Mouse (Mus musculus) hindbrain, embryonic 10.5 days (tissue): ENCODE data around the gene Tmem229b. TPM values are rescaled to one million over a fixed set of nuclear protein-coding genes. Genes with fewer than 3 reads are reported as not detected.

Source experiments
- DNase-seq: peaks from one replicate; pipeline ENCODE4 v3.0.0-alpha.2; 2017; ENCODE audit warnings: low spot score
- H3K27ac ChIP-seq: fragments of 300-500 bp; sonication (generic); 2 replicates; pipeline ENCODE4 v1.5.1; 2016; ENCODE audit warnings: mild to moderate bottlenecking, moderate library complexity
- H3K27me3 ChIP-seq: fragments of 300-500 bp; sonication (generic); 2 replicates; pipeline ENCODE4 v1.6.1; 2016; ENCODE audit warnings: mild to moderate bottlenecking; ENCODE audit not compliant: poor library complexity, insufficient read depth, severe bottlenecking
- H3K36me3 ChIP-seq: fragments of 300-500 bp; sonication (generic); 2 replicates; pipeline ENCODE4 v1.6.1; 2016; ENCODE audit warnings: mild to moderate bottlenecking, moderate library complexity
- H3K4me1 ChIP-seq: fragments of 300-500 bp; sonication (generic); replicated peaks from 2 replicates; pipeline ENCODE4 v1.6.1; 2016; ENCODE audit warnings: mild to moderate bottlenecking
- H3K4me3 ChIP-seq: fragments of 300-500 bp; sonication (generic); 2 replicates; pipeline ENCODE4 v1.5.1; 2016; ENCODE audit warnings: mild to moderate bottlenecking, moderate library complexity
- H3K9me3 ChIP-seq: fragments of 300-500 bp; sonication (generic); 2 replicates; pipeline ENCODE4 v1.6.1; 2016; ENCODE audit warnings: mild to moderate bottlenecking, moderate library complexity
- WGBS: fragments of 180-500 bp; shearing (Covaris S2); methylation state at CpG from one replicate; pipeline ENCODE4 v1.1.7; 2016; 5-methylcytosine and 5-hydroxymethylcytosine counted together
- polyA plus RNA-seq: library from polyadenylated mRNA; unstranded; fragments of >200 nt; fragmentation: Nextera tagmentation; extraction: Ambion mirVana; gene quantifications from 2 replicates; pipeline ENCODE4 v1.2.1, GENCODE M21; 2016

Tmem229b gene
- polyA plus RNA-seq, 1 experiment from 2014 or later = 7.3 TPM

DNA sequence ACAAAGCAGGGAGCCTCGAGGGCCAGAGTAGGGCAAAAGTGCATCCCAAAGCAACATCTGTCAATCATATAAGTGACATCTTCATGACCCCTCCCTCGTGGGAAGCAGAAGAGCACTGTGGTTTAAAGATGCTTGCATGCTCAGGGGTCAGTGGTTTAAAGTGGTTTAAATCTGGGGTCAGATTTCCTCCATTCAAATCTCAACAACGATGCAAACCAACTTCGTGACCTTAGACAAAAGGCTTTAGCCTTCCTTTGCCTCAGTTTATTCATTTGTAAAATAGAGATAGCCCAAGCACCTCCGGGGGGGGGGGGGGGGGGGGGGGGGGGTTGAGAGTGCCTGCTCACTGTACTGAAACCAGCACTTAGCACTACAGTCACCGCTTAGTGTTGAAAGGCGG is 10.7 kb downstream of the Tmem229b start:
- Histone ChIP-seq H3K27ac (no peak overlapping the region), H3K4me3 (no peak overlapping the region), H3K27me3 (no peaks in the 10 kb centered on the region), H3K4me1 (peaks cover 14% of the 10 kb centered on the region; the same call in 1 of the 2 replicates), H3K36me3 (no peaks in the 10 kb centered on the region), H3K9me3 (no peaks in the 10 kb centered on the region)
- WGBS = 14% methylated on average over 6 of the region's 7 CpGs
- no peak for DNase-seq

- Histone ChIP-seq H3K27me3 (no peaks in the 10 kb centered on the region), H3K27ac (no peak overlapping the region), H3K36me3 (no peaks in the 10 kb centered on the region), H3K4me3 (no peak overlapping the region), H3K9me3 (no peaks in the 10 kb centered on the region), H3K4me1 (peaks cover 14% of the 10 kb centered on the region; the same call in 1 of the 2 replicates)
- DNase-seq = no peak
- 71% methylated on average over 4 of the region's 4 CpGs for WGBS
Measured at GRCm38 (mm10) chr12:78996271-78996670, 11.2 kb downstream of the Tmem229b start.

DNA sequence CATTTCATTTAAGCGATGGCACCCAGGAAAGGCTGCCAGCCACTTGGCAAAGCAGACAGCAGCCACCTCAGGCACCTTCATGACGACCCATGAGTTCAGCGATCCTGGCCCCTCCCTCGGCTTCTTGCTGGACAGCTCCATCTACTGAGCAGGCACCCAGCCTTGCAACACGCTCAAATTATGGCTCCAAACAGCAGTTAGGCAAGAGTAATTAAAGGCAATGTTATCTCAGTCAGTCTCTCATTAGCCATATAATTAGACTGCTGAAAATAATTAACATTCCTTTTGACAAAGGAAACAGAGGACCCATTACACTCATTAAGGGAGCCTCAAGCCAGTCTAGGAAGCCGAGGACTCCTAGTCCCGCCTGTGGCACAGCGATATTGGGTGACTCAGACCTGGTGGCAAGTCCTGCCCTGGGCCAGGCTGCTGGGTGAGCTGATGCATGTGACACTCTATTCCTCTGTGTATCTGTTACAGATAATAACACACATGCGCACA is 19.8 kb downstream of the Tmem229b start:
- 72% methylated on average over 9 of the region's 9 CpGs for WGBS
- DNase-seq = no peak
- no peaks in the 10 kb centered on the region for H3K27me3 ChIP-seq
- no peaks in the 10 kb centered on the region for H3K36me3 ChIP-seq
- H3K4me1 ChIP-seq = no peaks in the 10 kb centered on the region
- no peak overlapping the region for H3K27ac ChIP-seq
- no peaks in the 10 kb centered on the region for H3K9me3 ChIP-seq
- H3K4me3 ChIP-seq = no peak overlapping the region

GRCm38 (mm10) chr12:78984035-78984432 is 23.4 kb downstream of the Tmem229b start:
- Histone ChIP-seq H3K27ac (no peak overlapping the region), H3K27me3 (no peaks in the 10 kb centered on the region), H3K9me3 (no peaks in the 10 kb centered on the region), H3K4me1 (no peaks in the 10 kb centered on the region), H3K4me3 (no peak overlapping the region), H3K36me3 (no peaks in the 10 kb centered on the region)
- DNase-seq = no peak
- 77% methylated on average over 3 of the region's 3 CpGs for WGBS

- WGBS = 86% methylated on average over 9 of the region's 9 CpGs
- Histone ChIP-seq H3K36me3 (no peaks in the 10 kb centered on the region), H3K27me3 (no peaks in the 10 kb centered on the region), H3K27ac (no peak overlapping the region), H3K4me3 (no peak overlapping the region), H3K9me3 (no peaks in the 10 kb centered on the region), H3K4me1 (no peaks in the 10 kb centered on the region)
- DNase-seq = no peak
Measured at GRCm38 (mm10) chr12:78983296-78984034, 24.0 kb downstream of the Tmem229b start.

DNA sequence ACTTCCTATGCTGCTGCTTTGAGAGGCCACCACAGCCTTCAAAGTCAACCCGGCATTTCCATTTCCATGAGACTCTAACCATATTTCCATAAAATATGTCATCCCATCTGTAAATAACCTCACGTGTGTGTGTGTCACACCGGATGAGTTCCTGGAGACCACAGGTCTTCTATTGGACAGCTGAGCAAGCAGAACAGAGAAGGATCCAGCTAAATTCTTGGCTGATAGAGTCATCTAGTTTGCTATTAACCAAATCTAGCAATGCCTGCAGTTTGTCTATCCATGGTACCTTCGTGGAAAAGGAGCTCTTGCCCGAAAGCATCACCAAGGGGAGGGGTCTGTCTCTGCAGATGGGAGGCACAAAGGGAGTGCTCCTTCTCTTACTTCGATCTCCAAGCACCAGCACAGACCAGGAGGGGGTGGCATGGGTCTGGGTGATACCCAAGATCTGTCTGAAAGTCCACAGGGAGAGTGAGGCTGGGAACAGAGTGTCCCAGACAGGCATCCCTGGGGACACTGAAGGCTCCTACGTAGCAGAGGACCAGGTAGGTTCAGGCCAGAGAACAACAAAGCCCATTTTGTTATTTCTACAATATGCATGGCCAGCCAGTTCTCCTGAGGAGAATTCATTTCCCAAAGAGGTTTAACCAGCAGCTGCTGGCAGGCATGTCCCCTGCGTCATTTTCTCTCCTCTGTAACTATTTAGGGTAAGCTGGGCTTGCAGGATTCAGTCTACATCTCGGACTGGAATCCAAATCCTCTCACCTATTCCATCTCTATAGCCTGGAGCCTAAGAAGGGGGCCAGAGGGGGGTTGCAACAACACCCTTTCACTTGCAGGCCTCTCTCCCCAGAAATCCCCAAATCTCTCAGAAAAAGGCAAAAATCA is 25.2 kb downstream of the Tmem229b start:
- DNase-seq = no peak
- Histone ChIP-seq H3K4me3 (no peak overlapping the region), H3K4me1 (no peaks in the 10 kb centered on the region), H3K27me3 (no peaks in the 10 kb centered on the region), H3K9me3 (no peaks in the 10 kb centered on the region), H3K36me3 (no peaks in the 10 kb centered on the region), H3K27ac (no peak overlapping the region)
- WGBS = 77% methylated on average over 9 of the region's 9 CpGs

DNA sequence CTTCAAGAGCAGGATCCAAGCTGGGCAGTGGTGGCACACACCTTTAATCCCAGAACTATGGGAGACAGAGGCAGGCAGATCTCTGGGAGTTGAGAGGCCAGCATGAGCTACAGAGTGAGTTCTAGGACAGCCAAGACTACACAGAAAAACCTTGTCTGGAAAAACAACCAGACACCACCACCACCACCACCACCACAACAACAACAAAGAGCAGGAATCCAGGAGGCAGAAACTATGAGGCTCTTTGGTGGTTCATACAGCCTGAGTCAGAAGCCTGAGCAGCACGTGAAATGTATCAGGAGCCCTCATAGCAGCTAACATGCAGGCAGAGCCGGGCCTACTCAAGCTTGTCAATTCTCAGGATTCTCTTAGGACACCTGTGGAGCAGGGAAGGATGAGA is 26.3 kb downstream of the Tmem229b start:
- no peaks in the 10 kb centered on the region for H3K9me3 ChIP-seq
- H3K36me3 ChIP-seq = no peaks in the 10 kb centered on the region
- no peak for DNase-seq
- no peak overlapping the region for H3K27ac ChIP-seq
- no peaks in the 10 kb centered on the region for H3K4me1 ChIP-seq
- no peak overlapping the region for H3K4me3 ChIP-seq
- WGBS = 80% methylated on average over 2 of the region's 2 CpGs
- H3K27me3 ChIP-seq = no peaks in the 10 kb centered on the region

GRCm38 (mm10) chr12:78980683-78981091 is 26.7 kb downstream of the Tmem229b start:
- Histone ChIP-seq H3K36me3 (no peaks in the 10 kb centered on the region), H3K4me1 (no peaks in the 10 kb centered on the region), H3K4me3 (no peak overlapping the region), H3K27me3 (no peaks in the 10 kb centered on the region), H3K27ac (no peak overlapping the region), H3K9me3 (no peaks in the 10 kb centered on the region)
- WGBS = 73% methylated on average over 5 of the region's 5 CpGs
- DNase-seq = no peak

DNA sequence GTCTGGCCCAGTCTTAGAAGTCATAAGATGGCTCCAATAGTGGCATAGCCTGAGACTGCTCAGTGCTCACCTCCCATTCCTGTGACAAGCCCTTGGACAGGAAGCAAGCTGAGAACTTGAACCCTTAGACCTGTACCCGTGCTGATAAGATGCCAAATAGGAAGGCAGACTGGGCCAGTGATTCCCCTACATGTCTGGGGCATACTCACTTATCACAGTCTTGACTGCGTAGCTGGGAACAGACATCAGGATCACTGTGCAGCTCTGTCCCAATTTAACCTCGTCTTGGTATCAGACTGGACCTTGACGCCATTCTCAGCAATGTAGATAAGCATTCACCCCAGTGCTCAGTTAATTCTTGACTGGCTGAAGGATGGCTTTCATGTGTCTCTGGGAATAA is 29.9 kb downstream of the Tmem229b start:
- H3K4me1 ChIP-seq = no peaks in the 10 kb centered on the region
- no peak overlapping the region for H3K4me3 ChIP-seq
- H3K36me3 ChIP-seq = no peaks in the 10 kb centered on the region
- no peaks in the 10 kb centered on the region for H3K9me3 ChIP-seq
- 88% methylated on average over 4 of the region's 4 CpGs for WGBS
- DNase-seq = no peak
- no peak overlapping the region for H3K27ac ChIP-seq
- no peaks in the 10 kb centered on the region for H3K27me3 ChIP-seq

GRCm38 (mm10) chr12:78977078-78977477 is 30.3 kb downstream of the Tmem229b start:
- Histone ChIP-seq H3K36me3 (no peaks in the 10 kb centered on the region), H3K27me3 (no peaks in the 10 kb centered on the region)
- 84% methylated on average over 4 of the region's 4 CpGs for WGBS

DNA sequence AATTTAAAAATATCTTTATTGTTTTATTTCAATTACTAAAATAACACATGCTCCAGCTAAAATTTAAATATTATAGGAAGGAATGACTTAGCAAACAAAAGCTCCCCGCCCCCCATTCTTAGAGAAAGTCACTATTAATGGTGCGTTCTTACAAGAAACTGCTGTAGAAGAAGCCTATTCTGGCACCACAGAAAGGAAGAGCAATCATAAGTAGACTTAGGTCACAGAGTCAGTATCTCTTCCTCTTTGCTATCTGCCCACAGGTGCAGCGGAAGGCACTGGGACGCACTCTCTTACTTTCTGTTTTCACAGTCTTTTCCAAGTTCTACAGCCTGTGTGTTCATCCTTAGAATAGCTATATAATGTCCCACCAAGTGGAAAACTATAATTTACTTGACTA is 31.6 kb downstream of the Tmem229b start:
- no peak for DNase-seq
- no peaks in the 10 kb centered on the region for H3K36me3 ChIP-seq
- no peak overlapping the region for H3K27ac ChIP-seq
- H3K27me3 ChIP-seq = no peaks in the 10 kb centered on the region
- WGBS = 95% methylated on average over 4 of the region's 4 CpGs
- peaks cover 6% of the 10 kb centered on the region; the same call in 1 of the 2 replicates for H3K4me1 ChIP-seq
- no peaks in the 10 kb centered on the region for H3K9me3 ChIP-seq
- no peak overlapping the region for H3K4me3 ChIP-seq

More at GRCm38 (mm10) chr12:78977078-78977477, 30.3 kb downstream of the Tmem229b start:
- no peak overlapping the region for H3K27ac ChIP-seq
- H3K4me3 ChIP-seq = no peak overlapping the region
- DNase-seq = no peak
- no peaks in the 10 kb centered on the region for H3K9me3 ChIP-seq
- H3K4me1 ChIP-seq = 0 out of 2 replicates have a peak, but pooled peaks cover under 1% of the 10 kb centered on the region

GRCm38 (mm10) chr12:78974767-78975166 is 32.7 kb downstream of the Tmem229b start:
- Histone ChIP-seq H3K27ac (no peak overlapping the region), H3K27me3 (no peaks in the 10 kb centered on the region), H3K9me3 (no peaks in the 10 kb centered on the region), H3K36me3 (no peaks in the 10 kb centered on the region), H3K4me1 (peaks cover 6% of the 10 kb centered on the region; the same call in 1 of the 2 replicates), H3K4me3 (no peak overlapping the region)
- WGBS = 96% methylated on average over 5 of the region's 5 CpGs
- no peak for DNase-seq

- Histone ChIP-seq H3K4me3 (no peak overlapping the region), H3K4me1 (peaks cover 6% of the 10 kb centered on the region; the same call in 1 of the 2 replicates), H3K27me3 (no peaks in the 10 kb centered on the region), H3K27ac (no peak overlapping the region), H3K9me3 (no peaks in the 10 kb centered on the region), H3K36me3 (no peaks in the 10 kb centered on the region)
- no peak for DNase-seq
- WGBS = 83% methylated on average over 2 of the region's 2 CpGs
Measured at GRCm38 (mm10) chr12:78973779-78974178, 33.6 kb downstream of the Tmem229b start.
